Mouse (Mus musculus): Measurements from ENCODE around the gene Slc35f1.

- no peak for TF ChIP-seq MYOD1 (IDR thresholded peaks at IDR 0.05; ENCODE audit: control insufficient read depth, insufficient read length, low read depth)
- no peak for TF ChIP-seq CTCF (IDR thresholded peaks at IDR 0.05; ENCODE audit: control insufficient read depth, insufficient read depth, insufficient read length)
- TF ChIP-seq USF1 (IDR thresholded peaks at IDR 0.05; ENCODE audit: low read depth): no peak
- no peak for TF ChIP-seq CEBPB (IDR thresholded peaks at IDR 0.05; ENCODE audit: low read depth)
- no peak for TF ChIP-seq MYOG (IDR thresholded peaks at IDR 0.05; ENCODE audit: control insufficient read depth, extremely low read depth, insufficient read length)
- TF ChIP-seq FOSL1 (IDR thresholded peaks at IDR 0.05; ENCODE audit: insufficient read depth, low read length, poor library complexity, severe bottlenecking): no peak
- no peak for TF ChIP-seq MAX (IDR thresholded peaks at IDR 0.05)
These were observed 266.4 kb downstream of the Slc35f1 start for GRCm38 (mm10) chr10:52956728-52957127.
